Mouse (Mus musculus) brain, embryonic 14.5 days (tissue): ENCODE measurements around the gene Polr3c.
A peak's percentile ranks its signal among the peaks of the same experiment; 100 is the strongest.

Experiments used
- CTCF ChIP-seq: fragments of 200-500 bp; IDR thresholded peaks from 2 replicates; pipeline ENCODE4 v1.5.1; 2012; ENCODE audit warnings: inconsistent platforms, mild to moderate bottlenecking, moderate library complexity, borderline replicate concordance; ENCODE audit not compliant: insufficient read depth, insufficient read length; ENCODE audit errors: extremely low read depth
- POLR2A ChIP-seq: fragments of 200-500 bp; IDR thresholded peaks from 2 replicates; pipeline ENCODE4 v1.6.1; 2012; ENCODE audit warnings: mild to moderate bottlenecking, inconsistent platforms, borderline replicate concordance; ENCODE audit not compliant: poor library complexity, insufficient read depth, insufficient read length, severe bottlenecking; ENCODE audit errors: extremely low read depth

DNA sequence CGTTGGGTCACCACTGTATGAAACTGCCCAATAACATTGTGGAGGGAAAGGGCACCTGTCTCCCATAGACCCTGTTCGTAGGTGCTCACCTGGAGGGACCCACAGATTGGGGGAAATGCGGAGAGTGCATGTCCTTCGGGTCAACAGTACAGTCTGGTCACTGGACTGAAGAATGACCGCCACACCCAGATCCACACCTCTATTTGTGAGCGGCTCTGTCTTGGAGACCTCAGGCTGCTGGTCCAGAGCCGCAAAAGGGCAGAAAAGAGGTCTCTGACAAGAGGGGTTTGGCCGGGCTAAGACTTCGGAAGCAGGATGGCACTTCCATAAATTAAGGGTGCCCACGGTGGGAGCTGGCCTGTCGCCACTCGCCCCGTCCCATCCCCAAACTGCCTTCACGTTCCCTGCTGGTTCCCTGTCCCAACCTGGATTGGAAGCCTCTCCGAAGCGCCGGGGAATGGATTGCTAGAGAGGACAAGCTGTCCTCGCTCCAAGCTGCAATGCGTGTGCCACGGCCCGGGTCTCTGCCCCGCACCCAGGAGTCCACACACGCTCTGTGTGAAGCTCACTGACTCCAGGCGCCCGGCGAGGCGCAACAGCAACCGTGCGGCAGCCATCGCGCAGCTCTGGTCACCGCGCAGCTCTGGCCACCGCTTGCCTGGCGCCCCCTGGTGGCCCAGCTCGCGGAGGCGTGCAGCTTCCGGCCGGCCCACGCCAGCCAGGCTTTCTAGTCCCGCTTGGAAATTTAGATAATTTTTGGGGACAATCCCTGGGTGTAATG is 19.3 kb downstream of the Polr3c start, which contains the start of gene Nudt17:
- peak; percentile 91 for TF ChIP-seq CTCF
- no peak for TF ChIP-seq POLR2A
